Mouse (Mus musculus) urinary bladder, postnatal 36 days (tissue): ENCODE data around the gene Sord.
A peak's percentile ranks its signal among the peaks of the same experiment; 100 is the strongest.

Experiments
- DNase-seq, 2 experiments: peaks; one replicate each; pipeline ENCODE4 v3.0.0; 2022; ENCODE audit warnings: low spot score in 2 of 2, mixed read lengths in 1 of 2

Sord gene

DNA sequence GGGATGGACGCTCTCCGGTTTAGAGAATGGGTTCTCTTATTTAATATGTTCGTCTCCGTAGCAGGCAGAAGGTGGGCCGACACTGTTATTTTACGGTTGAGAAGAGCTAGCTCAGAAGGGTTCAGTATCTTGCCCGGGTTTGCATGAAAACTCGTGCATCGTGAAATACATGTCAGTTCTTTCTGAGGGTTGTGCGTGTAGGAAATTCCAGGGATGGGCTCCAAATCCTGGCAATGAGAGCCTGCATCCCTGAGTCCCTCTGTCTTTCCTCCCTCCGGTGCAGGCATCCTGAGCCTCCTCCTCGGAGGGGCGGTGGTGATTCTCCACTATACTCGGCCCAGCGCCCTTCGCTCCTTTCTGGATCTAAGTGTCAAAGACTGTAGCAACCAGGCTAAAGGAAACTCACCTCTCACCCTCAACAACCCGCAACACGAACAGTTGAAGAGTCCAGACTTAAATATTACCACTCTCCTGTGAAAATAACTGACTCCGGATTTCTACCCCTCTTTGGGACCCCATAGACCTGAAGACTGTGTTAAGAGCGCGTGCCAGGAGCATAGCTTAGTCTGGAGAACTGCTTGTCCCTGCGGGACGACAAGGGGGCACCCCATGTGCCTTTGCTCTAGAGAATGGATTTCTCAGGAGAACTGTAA is 67.5 kb downstream of the Sord start:
- no peak for DNase-seq

- peak; percentile 53 to 56 for DNase-seq
Observed at GRCm38 (mm10) chr2:122302574-122303241, 68.2 kb downstream of the Sord start.

- no peak for DNase-seq
Observed at GRCm38 (mm10) chr2:122304544-122304943, 70.0 kb downstream of the Sord start.

DNA sequence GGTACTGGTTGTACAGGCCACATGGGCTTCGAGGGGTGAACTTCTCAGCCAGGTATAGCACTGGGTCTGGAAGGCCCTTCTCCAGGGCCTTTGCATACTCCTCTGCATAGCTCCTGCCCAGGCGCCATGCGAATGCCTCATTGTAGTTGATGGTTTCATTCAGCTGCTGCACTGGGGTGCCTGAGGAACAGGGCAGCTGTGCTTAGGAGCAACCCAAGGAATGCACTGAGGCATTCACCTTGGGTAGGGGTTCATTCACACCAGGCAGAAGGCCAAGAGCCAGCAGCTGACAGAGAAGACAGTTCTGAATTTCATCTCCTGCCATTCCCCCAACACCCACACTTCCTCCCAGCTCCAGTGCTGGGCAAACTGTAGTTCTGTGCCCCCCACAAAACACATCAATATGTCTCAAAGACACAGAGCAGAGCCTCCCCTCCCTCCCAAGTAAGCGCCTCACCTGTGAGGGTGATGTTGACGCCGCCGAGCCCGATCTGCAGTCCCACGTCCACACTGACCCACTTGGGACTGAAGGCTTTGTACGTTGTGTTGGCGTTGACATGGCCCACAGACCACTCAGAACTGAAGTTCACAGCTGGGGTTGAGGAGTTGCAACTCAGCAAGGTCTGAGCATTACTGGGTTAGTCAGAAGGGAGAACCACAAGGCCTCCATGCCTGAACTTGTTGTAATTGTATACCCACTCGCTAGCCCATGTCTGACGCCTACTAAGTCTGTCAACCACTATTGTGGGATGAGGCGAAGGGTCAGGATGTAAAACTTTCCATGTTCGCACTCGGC is 70.7 kb downstream of the Sord start:
- no peak for DNase-seq

- DNase-seq: peak; percentile 65 to 66
Observed at GRCm38 (mm10) chr2:122306184-122306583, 71.6 kb downstream of the Sord start.

DNA sequence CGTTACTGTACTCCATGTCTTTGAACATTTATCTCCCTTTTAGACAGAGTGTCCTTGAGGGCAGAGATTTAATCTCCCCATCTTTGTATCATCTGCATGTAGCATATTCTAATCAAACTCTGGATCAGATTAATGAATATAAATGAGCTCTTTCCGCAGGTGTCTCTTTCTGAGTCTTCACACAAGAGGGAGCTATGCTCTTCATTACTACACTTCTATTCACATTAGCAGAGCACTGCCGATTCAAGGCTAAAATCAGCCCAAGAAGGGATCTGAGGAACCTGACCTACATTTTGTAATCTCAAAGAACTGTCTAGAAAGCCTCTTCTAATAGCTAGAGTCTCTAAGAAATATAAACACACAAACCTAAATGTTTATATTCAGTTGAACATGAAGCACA is 75.1 kb downstream of the Sord start:
- no peak for DNase-seq

DNA sequence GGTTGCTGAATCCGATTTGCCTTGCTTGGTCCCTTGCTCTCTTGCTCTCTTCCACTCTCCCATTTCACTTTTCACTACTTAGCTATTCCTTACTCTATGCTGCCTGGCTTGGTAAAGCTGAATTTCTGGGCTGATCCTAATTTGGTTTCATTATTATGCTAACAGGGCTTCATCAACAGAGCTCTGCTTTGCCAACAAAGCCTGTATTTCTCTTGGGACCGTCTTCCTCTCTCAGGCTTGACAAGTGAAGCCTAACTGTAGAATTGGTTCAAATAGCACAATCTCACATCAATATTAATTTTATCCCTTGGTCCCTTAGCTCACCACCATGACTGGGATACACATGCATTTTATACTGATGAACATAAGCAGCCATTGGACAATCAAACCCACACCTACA is 77.0 kb downstream of the Sord start:
- no peak for DNase-seq

DNA sequence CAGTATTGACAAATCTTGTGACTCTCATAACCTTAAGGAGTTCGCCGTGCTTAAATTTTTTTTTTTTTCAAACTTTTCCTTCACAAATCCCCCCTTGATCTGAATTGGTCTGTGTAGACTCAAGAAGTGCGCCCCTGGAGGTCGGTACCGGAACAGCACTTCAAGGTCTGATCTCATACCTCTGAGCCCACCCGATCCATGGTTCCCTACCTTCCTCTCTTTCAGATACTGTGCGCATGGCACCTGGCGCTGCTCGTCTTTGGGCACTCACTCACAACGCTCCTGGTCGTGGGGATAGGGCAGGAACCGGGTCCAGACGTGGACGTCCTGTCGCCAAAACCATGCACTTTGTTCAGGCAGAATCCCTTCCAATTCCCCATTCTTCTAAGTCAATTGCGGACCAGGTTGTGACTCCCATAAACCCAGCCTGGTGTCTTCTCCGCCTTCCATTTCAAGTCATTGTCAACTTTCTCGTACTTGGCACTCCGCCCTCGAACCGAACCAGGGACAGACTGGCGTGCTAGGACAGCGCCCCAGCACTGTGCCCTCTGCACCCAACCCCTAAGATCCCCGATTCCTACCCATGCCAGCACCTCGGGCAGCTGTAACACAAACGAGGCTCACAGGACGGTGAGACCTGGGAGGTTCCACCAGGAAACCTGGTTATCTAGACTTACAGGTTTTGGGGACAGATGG is 78.3 kb downstream of the Sord start:
- peak; percentile 66 to 69 for DNase-seq

- DNase-seq: peak in 1 of 2 experiments; percentile 22
Observed at GRCm38 (mm10) chr2:122313536-122313935, 79.0 kb downstream of the Sord start, which contains the start of gene Duoxa1. TSS of gene Duoxa1 (minus strand) at chr2:122313730.
